Mouse (Mus musculus) frontal cortex, postnatal 25 days (tissue): ENCODE results near the gene Mmp9.

Source experiments
- DNase-seq, 2 experiments: peaks; one replicate each; pipeline ENCODE4 v3.0.0; 2022; ENCODE audit warnings: low spot score in 2 of 2

The Mmp9 gene

GRCm38 (mm10) chr2:164955725-164956124 is 15.1 kb downstream of the Mmp9 start:
- no peak for DNase-seq

- no peak for DNase-seq
Measured at GRCm38 (mm10) chr2:164956195-164956594, 15.6 kb downstream of the Mmp9 start.

GRCm38 (mm10) chr2:164957548-164958315 is 17.2 kb downstream of the Mmp9 start:
- DNase-seq = no peak

- DNase-seq = no peak
Measured at GRCm38 (mm10) chr2:164960716-164961441, 20.3 kb downstream of the Mmp9 start, which contains the start of gene Slc12a5. Gene Slc12a5, plus strand, starts transcription at chr2:164960802.

- DNase-seq = peak; percentile 61 to 65
Measured at GRCm38 (mm10) chr2:164961506-164962182, 21.1 kb downstream of the Mmp9 start.

- no peak for DNase-seq
Measured at GRCm38 (mm10) chr2:164962183-164962580, 21.6 kb downstream of the Mmp9 start.

- DNase-seq = no peak
Measured at GRCm38 (mm10) chr2:164964242-164964894, 23.8 kb downstream of the Mmp9 start.

- DNase-seq = no peak
Measured at GRCm38 (mm10) chr2:164964981-164965380, 24.4 kb downstream of the Mmp9 start.

GRCm38 (mm10) chr2:164966381-164966780 is 25.8 kb downstream of the Mmp9 start:
- DNase-seq = no peak

- no peak for DNase-seq
Measured at GRCm38 (mm10) chr2:164967193-164967592, 26.6 kb downstream of the Mmp9 start.

- peak; percentile 51 to 63 for DNase-seq
Measured at GRCm38 (mm10) chr2:164967761-164968440, 27.3 kb downstream of the Mmp9 start.

GRCm38 (mm10) chr2:164968451-164968851 is 27.9 kb downstream of the Mmp9 start:
- DNase-seq = peak in 1 of 2 experiments; percentile 43

GRCm38 (mm10) chr2:164969348-164969781 is 28.8 kb downstream of the Mmp9 start:
- DNase-seq = no peak

- DNase-seq = peak in 1 of 2 experiments; percentile 51
Measured at GRCm38 (mm10) chr2:164970631-164971196, 30.1 kb downstream of the Mmp9 start.

GRCm38 (mm10) chr2:164972646-164973045 is 32.1 kb downstream of the Mmp9 start:
- no peak for DNase-seq

- DNase-seq = no peak
Measured at GRCm38 (mm10) chr2:164975611-164976010, 35.0 kb downstream of the Mmp9 start.

GRCm38 (mm10) chr2:164979749-164980148 is 39.2 kb downstream of the Mmp9 start:
- no peak for DNase-seq

- no peak for DNase-seq
Measured at GRCm38 (mm10) chr2:164985962-164986361, 45.4 kb downstream of the Mmp9 start.

GRCm38 (mm10) chr2:164986371-164987027 is 45.9 kb downstream of the Mmp9 start:
- no peak for DNase-seq

- DNase-seq = no peak
Measured at GRCm38 (mm10) chr2:164988777-164989176, 48.2 kb downstream of the Mmp9 start.
